Mouse (Mus musculus) cortical plate, adult 2 months (tissue): ENCODE measurements around the gene Myog.

ENCODE experiments used
- CTCF ChIP-seq: fragments of 200-500 bp; IDR thresholded peaks from 2 replicates; pipeline ENCODE4 v1.5.1; 2011; ENCODE audit warnings: mild to moderate bottlenecking, control low read depth, low read length; ENCODE audit not compliant: insufficient read depth; ENCODE audit errors: extremely low read depth
- POLR2A ChIP-seq: fragments of 200-500 bp; IDR thresholded peaks from 2 replicates; pipeline ENCODE4 v1.6.1; 2011; ENCODE audit warnings: mild to moderate bottlenecking, low read length, control low read depth; ENCODE audit not compliant: insufficient read depth; ENCODE audit errors: extremely low read depth

DNA sequence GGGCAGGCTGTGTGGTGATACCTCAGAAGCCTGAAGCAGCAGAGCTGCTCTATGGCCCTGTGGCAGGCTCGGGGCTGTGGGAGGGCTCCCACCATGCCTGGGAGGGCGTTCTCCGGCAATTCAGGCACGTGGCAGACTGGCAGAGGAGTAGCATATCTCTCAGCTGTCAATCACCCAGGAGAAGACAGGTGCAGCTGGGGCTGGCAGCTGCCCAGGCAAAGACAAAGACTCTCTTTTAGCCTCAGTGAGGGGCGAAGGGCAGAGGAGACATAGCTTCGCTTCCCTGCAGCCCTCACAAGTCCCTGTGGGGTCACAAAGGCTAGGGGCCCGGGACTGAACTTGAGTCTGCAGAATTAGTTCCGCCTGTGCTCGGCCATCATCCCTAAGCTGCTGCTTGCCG is 17.6 kb downstream of the Myog start:
- TF ChIP-seq POLR2A (no peak), CTCF (no peak)
